Mouse (Mus musculus) embryo, embryonic 9.5 days (tissue): ENCODE data around the gene Birc6.

Experiments
- DNase-seq: peaks from one replicate; pipeline ENCODE4 v3.0.0-alpha.2; 2017; ENCODE audit errors: extremely low spot score

Gene Birc6

GRCm38 (mm10) chr17:74707637-74708152, 179.6 kb downstream of the Birc6 start:
- no peak for DNase-seq

GRCm38 (mm10) chr17:74710731-74711130, 182.6 kb downstream of the Birc6 start:
- DNase-seq: no peak

GRCm38 (mm10) chr17:74711627-74712026, 183.5 kb downstream of the Birc6 start:
- no peak for DNase-seq

DNA sequence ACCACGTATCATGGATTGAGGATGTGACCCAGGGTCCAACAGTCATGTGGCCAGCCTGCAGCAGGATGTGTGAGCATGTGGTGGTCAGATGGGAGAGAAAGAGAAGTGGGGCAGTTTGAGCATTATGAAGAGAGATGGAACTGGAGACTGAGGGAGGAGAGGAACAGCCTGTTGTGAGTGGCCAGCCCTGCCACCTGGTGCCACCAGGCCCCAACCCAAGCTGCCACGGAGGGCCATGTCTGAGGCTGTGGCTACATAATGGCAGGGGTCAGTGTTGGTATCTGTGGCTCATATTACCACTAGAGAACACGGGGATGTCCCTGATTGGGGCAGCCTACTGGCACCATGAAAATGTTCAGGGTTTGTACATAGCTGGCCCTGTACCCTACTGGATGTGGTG, 187.0 kb downstream of the Birc6 start:
- no peak for DNase-seq

GRCm38 (mm10) chr17:74715724-74716123, 187.6 kb downstream of the Birc6 start:
- no peak for DNase-seq

DNA sequence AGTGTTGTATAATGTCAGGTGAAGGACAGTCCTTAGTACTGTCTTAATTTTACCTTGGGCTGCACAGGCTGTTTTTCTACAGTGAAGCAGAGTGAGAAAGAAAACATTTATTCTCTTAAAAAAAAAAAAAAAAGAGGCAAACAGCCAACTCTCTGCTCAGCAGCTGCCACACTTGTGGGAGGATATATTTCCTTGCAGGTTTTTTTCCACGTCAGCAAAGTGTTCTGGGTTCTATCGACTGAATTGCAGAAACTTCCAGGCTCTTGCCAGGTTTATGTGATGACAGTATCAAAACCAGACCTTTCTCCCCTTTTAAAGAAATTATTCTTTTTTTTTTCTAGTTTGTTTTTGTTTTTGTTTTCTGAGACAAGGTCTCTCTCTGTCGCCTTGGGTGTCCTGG, 188.5 kb downstream of the Birc6 start:
- no peak for DNase-seq

DNA sequence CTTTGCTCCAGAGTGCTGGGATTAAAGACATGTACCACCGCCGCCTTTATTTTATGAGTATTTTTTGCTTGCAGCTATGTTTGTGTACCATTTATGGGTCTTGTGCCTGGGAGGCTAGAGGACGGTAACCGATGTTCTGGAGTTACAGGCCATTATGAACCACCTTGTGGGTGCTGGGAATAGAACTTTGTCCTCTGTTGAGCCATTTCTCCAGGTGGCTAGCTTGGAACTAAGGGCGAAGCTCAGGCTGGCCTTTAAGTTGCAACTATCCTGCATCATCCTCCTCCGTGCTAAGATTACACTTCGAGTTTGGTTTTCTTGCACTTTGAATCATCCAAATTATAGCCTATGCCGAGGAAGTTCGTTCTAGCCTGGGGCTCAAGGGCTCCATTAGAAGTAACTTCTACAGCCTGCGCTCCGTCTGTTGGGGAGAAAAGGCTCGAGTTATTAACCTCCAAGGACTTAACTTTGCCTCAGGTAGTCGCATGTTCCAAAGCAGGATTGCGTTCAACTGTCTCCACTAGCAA, 189.1 kb downstream of the Birc6 start:
- DNase-seq: no peak

DNA sequence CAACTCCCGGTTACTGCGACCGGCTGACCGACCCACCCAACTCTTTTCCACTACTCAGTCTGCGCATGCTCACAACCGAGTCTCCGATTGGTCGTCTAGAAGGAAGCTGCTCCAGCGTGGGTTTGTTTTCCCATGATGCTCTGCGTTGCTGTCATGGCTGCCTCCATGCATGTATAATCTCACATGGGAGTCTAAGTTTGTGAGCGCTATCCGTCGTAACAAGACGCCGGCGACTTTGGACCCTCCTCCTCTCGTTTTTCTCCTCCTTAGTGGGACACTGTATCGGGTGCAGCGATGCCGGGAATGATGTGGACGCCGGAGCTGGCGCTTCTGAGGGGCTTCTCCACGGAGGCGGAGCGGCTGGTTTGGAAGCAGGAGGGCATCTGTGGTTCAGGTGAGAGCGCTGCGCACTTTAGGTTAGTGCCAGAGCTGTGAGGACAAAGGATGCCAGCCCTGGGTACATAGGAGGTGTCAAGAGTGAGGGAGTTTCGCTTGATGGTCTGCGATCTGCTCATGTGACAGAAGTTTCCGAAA, 189.6 kb downstream of the Birc6 start, which contains the start of gene Ttc27:
TSS of gene Ttc27 (plus strand) at position 115 of the 534 bp plus-strand sequence.
- peak; percentile 91 for DNase-seq

DNA sequence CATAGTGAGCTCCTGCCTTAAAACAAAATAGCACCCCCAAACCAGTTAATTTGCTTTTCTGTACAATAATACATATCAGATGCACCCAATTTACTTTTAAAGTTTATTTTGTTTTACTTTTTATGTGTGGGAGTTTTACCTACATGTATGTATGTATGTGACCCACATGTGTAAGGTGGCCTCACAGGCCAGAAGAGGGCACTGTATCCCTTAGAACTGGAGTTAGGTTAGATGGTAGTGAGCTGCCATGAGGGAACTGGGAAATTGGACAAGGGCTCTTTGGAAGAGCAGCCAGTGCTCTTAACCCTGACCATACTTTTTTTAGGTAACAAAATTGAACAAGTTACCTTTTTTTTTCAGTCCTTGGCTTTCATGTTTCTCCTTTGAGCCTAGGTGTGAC, 204.8 kb downstream of the Birc6 start:
- no peak for DNase-seq

GRCm38 (mm10) chr17:74735392-74735791, 207.3 kb downstream of the Birc6 start:
- no peak for DNase-seq

- no peak for DNase-seq
Measured at GRCm38 (mm10) chr17:74749659-74750058, 221.6 kb downstream of the Birc6 start.

DNA sequence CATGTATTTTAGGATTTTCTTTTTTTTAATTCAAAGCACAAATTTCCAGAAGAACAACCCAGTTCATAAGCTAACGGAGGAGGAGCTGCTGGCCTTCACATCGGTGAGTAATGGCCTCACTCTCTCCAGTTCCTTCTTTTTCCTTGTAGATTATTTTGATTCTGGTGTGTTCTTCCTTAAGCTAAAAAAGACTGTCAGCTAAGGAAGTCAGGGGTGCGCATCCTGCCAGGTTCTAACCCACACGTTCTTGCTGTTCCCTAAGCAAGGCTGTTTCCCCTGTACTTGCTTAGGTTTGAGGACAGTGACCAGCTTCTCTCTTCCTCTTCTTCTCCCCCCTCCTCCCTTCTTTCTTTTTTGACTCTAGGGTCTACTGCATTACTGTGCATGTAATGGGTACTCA, 222.9 kb downstream of the Birc6 start:
- no peak for DNase-seq
